Mouse (Mus musculus) yolk sac, embryonic 10.5 days (tissue): ENCODE data around the gene Cdc25b.
"Not testable (repeated sequence)": the region's sequence is repeated elsewhere in the genome, so short reads cannot be mapped to it uniquely, and the experiment has no call there.

Experiments used
- DNase-seq: peaks from one replicate; pipeline ENCODE4 v3.0.0-alpha.2; 2017; ENCODE audit warnings: low spot score

Cdc25b gene

GRCm38 (mm10) chr2:131225178-131225577 is 38.4 kb downstream of the Cdc25b start:
- no peak for DNase-seq

- DNase-seq = not testable (repeated sequence)
Observed at GRCm38 (mm10) chr2:131226669-131227068, 39.9 kb downstream of the Cdc25b start.

GRCm38 (mm10) chr2:131227243-131227642 is 40.5 kb downstream of the Cdc25b start:
- no peak for DNase-seq

DNA sequence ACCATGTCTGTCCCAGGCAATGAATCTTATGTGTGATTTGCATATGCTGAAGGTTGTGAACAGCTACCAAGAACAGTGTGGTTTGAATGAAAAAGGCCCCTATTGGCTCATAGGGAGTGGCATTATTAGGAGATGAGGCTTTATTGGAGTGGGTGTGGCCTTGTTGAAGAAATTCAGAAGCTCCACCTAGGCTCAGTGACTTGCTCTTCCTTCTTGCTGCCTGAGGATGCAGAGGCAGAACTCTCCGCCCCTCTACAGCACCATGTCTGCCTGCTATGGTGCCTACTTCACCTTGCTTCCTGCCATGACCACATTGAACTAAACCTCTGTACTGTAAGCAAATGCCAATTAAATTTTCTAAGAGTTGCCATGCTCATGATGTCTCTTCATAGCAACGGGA is 45.8 kb downstream of the Cdc25b start:
- DNase-seq = no peak

DNA sequence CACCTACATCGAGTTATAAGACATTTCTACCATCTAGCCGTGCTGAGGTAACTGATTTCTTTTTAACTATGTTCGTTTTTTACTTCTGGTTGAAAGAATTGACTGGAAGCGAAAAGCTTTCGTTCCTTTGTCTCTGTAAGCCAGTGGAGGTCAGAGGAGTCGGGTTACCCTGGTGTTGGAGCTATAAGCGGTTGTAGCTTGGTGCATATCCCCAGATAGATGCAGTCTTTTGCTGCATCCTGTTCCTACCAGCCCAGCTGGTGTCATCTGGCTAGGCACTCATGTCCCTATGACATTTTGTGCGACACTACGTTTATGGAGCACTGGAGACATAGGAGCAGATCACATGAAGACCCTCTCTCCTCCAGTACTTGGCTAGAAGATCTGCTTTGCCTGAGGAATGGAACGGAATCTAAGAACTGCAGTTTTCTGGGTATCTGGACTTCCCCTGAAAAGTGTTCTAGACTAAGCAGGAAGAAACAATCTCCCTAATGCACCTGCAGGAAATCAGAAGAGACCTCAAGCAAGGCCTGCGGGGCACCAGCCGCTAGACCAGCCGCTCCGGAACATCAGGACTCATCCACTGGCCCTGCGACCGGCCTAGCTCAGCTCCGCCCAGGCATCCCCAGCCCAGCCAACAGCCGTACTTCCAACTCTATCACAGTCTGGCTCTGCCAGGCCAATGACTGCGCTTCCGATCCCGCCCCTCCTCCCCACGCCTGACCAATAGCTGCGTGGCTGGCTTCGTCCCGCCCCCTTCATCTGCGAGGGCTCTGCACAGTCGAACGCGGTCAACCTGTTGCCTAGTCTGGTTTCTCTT is 46.8 kb downstream of the Cdc25b start, which contains the start of gene Mavs:
Mavs (plus strand) TSS at position 757 of the 820 bp plus-strand sequence.
- peak; percentile 97 for DNase-seq

- DNase-seq = no peak
Observed at GRCm38 (mm10) chr2:131234127-131234650, 47.4 kb downstream of the Cdc25b start.

DNA sequence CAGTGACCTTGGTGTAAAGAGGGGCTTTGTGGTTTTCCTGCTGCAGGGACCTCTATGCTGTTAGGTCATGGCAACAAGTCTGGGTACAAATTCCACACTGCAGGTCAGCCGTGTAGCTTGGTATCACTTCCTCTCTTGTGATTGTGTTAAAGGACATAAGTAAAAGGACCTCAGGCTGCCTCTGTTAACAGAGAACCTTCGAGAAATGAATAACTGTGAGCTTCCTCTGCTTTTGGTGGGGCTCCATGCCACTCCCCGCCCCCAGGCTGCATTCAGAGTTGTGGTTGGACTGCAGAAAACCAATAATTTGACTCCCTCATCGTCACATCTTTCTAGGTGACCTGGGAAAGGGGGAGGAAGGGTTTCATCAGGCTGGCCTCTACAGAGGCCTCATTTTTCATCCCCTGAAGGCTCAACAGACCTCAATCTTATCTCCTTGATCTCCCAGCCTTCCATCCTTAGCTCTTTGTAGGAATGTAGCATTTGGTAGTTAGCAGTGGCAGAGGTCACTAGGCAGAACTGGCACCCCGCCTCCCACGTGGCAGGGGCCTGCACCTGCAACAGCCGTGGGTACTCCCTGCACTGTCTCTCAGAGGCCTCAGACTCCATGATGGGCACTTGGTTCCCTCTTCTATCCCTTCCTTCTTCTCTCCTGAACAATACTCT is 48.4 kb downstream of the Cdc25b start:
- no peak for DNase-seq

DNA sequence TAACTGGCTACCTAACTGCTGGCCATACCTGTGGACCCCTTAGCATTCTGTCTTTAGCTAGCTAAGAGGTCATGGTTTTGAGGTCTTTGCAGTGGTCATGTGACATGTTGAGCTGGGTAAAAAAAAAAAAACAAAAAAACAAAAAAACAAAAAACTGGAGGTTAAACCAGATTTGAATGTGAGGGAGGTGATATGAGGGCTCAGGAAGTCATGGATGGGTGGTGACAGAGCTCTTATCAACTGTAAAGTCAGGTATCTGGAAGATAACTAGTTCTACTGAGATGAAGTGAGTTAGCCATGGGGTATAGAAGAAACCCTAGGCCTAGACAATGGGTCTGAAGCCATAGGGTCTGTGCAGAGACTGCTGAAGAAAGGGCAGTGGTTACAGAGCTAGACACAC is 55.4 kb downstream of the Cdc25b start:
- DNase-seq = no peak

DNA sequence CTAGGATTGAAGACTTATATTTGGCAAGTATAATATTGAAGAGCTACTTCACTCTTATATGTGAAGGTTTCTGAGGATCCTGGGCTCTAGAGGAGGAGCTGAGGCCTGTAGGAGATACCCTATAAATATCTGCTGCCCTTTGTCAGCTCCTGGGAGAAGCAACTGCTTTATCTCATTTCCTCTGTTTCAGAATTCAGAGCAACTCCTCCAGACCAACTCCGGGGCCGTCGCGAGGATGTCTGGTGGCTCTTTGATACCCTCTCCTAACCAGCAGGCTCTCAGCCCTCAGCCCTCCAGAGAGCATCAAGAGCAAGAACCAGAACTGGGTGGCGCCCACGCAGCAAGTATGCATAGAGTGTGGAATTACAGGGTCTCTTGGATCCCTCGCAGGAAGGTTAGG is 56.2 kb downstream of the Cdc25b start:
- no peak for DNase-seq
